Mouse (Mus musculus) liver, adult 2 months (tissue): ENCODE results near the gene Olfr1031.

Source experiments
- CTCF ChIP-seq: fragments of 200-500 bp; IDR thresholded peaks from 2 replicates; pipeline ENCODE4 v1.5.1; 2011; ENCODE audit warnings: low read depth, low read length, control low read depth
- POLR2A ChIP-seq: fragments of 200-500 bp; IDR thresholded peaks from 2 replicates; pipeline ENCODE4 v1.6.1; 2011; ENCODE audit warnings: low read length, control low read depth; ENCODE audit not compliant: insufficient read depth; ENCODE audit errors: extremely low read depth

- TF ChIP-seq POLR2A: no peak
- TF ChIP-seq CTCF: no peak
Observed at GRCm38 (mm10) chr2:86005240-86005639, 15.1 kb downstream of the Olfr1031 start, which contains the start of gene Olfr1032.
